Mouse (Mus musculus): ENCODE measurements around the gene Mms19.
"Not testable (repeated sequence)": the region's sequence is repeated elsewhere in the genome, so short reads cannot be mapped to it uniquely, and the experiment has no call there.

Mms19 gene

GRCm38 (mm10) chr19:41933179-41934086 lies 47.5 kb downstream of the Mms19 start, which contains the start of the genes Exosc1 and Zdhhc16:
Gene Exosc1, minus strand, starts transcription at chr19:41933423.
Gene Zdhhc16, plus strand, starts transcription at chr19:41933480.
- DNase-seq (ENCODE audit: low read depth, low spot score) = peak; percentile 99

DNA sequence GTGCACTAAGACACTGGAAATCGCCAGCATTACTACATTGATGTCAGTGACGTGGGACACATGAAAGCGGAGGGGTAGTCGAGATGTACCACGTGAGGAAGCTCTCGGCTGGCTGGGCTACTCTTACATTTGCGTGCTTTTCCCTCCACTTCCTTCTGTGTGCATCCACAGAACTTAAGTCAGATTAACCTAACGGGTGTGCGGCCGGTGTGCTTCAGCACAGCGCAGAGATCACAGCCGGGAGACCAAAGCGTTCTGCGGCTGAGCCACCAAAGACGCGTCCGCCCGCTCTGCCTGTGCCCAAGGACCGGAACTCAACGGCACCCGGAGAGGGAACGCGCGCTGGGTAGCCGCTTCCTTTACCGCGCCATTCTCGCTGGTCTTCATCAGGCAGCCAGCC lies 48.3 kb downstream of the Mms19 start:
- DNase-seq (ENCODE audit: low read depth, low spot score) = peak; percentile 42

DNA sequence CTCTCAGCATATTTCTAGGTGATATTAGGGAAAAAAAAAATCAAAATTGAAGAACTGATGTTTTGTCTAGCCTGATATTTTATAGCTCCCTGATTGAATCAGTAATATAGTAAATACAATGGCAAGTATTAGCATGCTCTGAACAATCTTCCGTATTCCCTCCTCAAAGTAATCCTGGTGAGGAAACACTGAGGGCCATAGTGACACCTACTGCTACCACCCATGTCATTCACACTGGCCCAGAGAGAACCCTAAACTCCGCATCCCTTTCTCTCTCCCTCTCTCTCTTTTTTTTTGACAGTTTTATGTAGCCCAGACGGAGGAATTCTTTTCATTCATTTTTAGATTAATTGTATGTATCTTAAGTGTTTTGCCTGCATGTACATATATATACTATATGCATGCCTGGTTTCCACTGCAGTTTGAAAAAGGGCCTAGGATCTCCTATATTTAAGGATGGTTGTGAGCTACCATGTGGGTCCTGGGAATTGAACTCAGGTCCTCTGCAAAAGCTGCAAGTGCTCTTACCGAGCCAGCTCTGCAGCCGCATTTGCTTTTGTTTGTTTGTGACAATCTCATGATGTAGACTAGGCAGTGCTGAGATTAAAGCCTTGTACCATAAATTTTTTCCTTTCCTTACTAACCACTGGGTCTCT lies 60.4 kb downstream of the Mms19 start:
- DNase-seq (ENCODE audit: low read depth, low spot score) = no peak

- DNase-seq (ENCODE audit: low read depth, low spot score) = no peak
Observed at GRCm38 (mm10) chr19:41919471-41919870, 61.5 kb downstream of the Mms19 start.

DNA sequence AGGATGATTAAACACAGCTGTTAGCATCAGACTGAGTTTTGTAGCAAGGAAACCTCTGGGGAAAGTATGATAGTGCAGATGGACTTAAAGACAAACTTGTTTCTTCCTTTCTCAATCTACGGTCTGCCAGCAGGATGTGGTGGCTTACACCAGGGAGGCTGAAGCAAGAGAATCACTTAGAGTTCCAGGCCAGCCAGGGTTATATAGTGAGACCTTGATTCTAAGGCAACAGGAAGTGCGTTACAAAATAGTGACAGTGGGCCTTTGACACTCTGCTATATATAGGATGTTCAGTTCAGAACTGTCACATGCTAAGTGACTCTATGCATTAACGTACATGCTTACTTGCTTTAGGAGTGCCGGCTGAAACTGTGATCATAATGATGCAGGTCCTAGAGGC lies 64.1 kb downstream of the Mms19 start:
- no peak for DNase-seq (ENCODE audit: low read depth, low spot score)

GRCm38 (mm10) chr19:41915294-41915693 lies 65.7 kb downstream of the Mms19 start:
- no peak for DNase-seq (ENCODE audit: low read depth, low spot score)

GRCm38 (mm10) chr19:41914592-41914882 lies 66.4 kb downstream of the Mms19 start:
- DNase-seq (ENCODE audit: low read depth, low spot score) = not testable (repeated sequence)

- no peak for DNase-seq (ENCODE audit: low read depth, low spot score)
Observed at GRCm38 (mm10) chr19:41913774-41914591, 67.0 kb downstream of the Mms19 start.

DNA sequence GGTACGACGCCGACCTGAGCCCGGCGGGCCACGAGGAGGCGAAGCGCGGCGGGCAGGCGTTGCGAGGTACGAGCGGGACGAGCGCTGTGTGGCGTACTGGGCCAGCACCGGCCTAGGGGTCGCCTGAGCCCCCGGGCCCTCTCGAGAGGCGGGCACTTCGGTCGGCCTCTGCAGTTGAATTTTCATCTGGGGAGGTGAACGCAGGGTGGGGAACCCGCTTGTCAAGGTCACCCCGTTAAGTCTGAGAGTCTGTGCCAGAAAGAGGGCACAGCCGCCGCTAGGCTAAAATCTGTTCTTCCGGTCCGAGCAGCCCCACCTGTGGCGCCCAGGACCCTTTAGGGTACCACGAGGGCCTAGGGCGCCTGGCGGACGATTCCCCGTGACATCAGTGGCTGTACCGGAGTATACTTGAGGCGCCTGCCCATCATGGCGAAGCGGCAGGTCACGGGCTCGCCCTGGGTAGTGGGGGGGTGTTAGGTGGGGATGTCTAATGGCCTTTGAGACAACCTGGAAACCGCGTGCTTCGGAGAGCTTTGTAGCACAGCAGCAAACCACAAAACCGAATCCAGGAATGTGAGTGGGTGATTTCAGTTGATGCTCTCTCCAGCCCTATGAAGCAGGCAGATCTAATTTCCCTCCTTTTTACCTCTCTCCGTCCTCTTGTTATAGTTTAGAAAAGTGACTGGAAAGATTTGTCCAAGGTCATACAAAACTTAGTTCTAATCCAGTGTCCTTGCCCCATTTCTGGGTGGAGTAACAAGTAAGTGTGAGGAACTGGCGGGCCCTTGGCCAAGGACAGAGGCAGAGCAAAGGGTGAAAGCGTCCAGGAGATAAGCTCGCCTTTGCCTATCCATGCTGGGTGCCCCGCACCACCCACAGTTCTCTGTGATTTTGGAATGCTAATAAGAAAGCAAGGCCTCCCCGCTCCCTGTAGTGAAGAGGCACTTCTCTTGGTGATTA lies 68.6 kb downstream of the Mms19 start:
- peak; percentile 32 for DNase-seq (ENCODE audit: low read depth, low spot score)

- peak; percentile 99 for DNase-seq (ENCODE audit: low read depth, low spot score)
Observed at GRCm38 (mm10) chr19:41911178-41912073, 69.5 kb downstream of the Mms19 start, which contains the start of gene Pgam1. Gene Pgam1, plus strand, starts transcription at chr19:41911923.

DNA sequence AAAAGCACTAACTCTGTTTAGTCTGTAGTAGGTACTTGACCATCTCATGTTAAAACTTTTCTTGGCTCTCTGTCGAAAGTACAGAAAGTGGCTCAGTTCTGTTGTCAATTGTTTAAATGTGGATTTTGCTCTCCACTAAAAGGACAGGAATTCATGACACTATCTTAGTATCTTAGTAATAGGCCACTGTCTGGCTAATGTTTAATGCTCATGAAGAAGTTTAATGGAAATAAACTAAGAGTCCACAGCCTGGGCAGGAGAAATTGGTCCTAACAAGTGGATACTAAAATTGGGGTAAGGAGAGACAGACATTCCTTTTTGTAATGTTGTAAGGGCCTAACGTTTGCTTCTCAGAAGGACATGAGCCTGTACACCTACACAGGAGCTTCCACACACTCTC lies 70.6 kb downstream of the Mms19 start:
- no peak for DNase-seq (ENCODE audit: low read depth, low spot score)

- DNase-seq (ENCODE audit: low read depth, low spot score) = no peak
Observed at GRCm38 (mm10) chr19:41908736-41909135, 72.2 kb downstream of the Mms19 start.

DNA sequence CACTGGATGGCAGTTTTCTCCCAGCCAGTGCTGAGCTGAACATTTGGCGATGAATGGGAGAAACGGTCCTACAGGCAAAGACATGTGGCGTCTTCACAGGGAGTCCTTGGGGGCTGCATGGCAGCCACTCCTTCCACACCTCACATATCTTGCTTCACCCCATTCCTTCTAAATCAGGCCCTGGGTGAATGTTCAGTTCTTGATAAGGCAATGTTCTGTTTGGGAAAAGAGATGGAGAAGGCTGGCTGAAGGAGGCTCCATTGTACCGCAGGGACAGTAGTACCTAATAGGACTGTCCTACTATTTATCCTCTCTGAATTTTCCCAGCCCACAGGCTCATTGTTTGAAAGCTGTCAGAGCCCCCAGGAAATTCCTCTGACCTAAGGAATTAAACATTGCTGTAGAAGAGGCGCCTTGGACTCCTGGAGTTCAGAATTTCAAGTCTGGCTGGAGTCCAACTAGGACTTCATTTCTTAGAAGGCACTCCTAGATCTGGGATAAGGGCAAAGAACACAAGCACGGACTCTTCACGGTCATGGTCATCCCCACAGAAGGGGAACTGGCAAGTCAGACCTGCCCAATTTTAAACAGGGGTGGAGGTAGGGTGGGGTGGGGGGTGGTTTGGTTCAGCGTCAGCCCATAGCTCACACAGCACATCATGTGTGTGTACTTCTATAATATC lies 73.7 kb downstream of the Mms19 start:
- DNase-seq (ENCODE audit: low read depth, low spot score) = no peak

DNA sequence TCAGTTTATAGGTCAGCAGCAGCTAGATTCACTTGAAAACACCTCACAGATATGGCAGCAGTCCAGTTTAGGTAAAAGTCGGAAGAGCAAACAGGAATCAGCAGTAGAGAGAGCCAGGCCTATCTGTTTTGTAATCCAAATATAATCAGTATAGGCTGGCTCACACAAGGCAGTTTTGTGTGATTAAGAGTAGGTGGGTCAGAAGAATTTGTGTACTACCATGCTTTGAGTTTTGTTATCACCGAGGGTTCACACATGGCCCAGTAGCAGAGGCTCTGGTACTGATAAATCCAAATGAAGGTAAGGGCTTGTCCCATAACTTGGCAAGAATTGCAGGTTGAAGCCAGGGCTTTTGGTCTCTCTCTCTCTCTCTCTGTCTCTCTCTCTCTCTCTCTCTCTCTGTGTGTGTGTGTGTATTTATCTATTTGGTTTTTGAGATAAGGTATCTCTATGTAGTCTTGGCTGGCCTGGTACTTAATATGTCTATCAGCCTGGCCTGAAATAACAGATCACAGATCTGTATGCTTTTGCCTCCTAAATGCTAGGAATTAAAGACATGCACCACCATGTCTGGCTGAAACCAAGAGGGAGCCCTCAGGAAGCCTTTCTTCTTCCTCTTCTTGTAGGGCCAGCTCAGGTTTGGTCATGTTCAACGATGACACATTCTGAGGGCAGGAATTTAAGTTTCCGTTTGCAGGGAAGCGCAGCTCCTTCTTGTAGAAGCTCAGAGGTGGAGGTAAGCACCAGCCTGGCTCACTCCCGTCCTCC lies 74.5 kb downstream of the Mms19 start:
- no peak for DNase-seq (ENCODE audit: low read depth, low spot score)

DNA sequence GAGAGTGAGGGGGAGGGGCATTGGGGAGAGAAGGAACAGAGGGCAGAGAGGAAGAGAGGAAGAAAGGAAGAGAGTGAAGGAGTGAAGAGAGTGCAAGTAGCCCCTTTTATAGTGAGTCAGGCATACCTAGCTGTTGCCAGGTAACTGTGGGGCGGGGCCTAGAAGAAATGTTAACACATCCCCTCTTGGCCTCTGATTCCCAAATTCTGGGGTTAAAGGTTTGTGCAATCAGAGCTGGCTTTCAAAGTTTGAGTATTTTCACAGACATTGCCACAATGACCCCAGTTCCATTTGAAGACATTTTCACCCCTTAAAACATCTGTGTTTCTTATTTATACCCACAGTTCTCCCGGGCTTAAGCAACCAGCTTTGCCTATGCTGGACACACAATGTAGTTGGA lies 75.7 kb downstream of the Mms19 start:
- DNase-seq (ENCODE audit: low read depth, low spot score) = no peak

- DNase-seq (ENCODE audit: low read depth, low spot score) = no peak
Observed at GRCm38 (mm10) chr19:41902848-41903593, 77.9 kb downstream of the Mms19 start.

- no peak for DNase-seq (ENCODE audit: low read depth, low spot score)
Observed at GRCm38 (mm10) chr19:41901696-41902095, 79.3 kb downstream of the Mms19 start.
